Mouse (Mus musculus) retina, postnatal 7 days (tissue): ENCODE measurements around the gene Syce3.

ENCODE experiments used
- DNase-seq: peaks from one replicate; pipeline ENCODE4 v3.0.0-alpha.2; 2012; ENCODE audit warnings: low read depth, low spot score

Gene Syce3

GRCm38 (mm10) chr15:89424621-89425020 is 14.3 kb upstream of the Syce3 start:
- no peak for DNase-seq

- no peak for DNase-seq
Measured at GRCm38 (mm10) chr15:89421938-89422337, 11.6 kb upstream of the Syce3 start.

- DNase-seq, result no peak
Measured at GRCm38 (mm10) chr15:89415282-89415681, 5.0 kb upstream of the Syce3 start.

GRCm38 (mm10) chr15:89406691-89407090 is 3.6 kb downstream of the Syce3 start:
- no peak for DNase-seq

- DNase-seq, result no peak
Measured at GRCm38 (mm10) chr15:89404831-89405623, 5.3 kb downstream of the Syce3 start.

- no peak for DNase-seq
Measured at GRCm38 (mm10) chr15:89402471-89402870, 7.8 kb downstream of the Syce3 start.

GRCm38 (mm10) chr15:89399716-89400115 is 10.6 kb downstream of the Syce3 start:
- no peak for DNase-seq

- no peak for DNase-seq
Measured at GRCm38 (mm10) chr15:89398146-89398545, 12.2 kb downstream of the Syce3 start.

GRCm38 (mm10) chr15:89396883-89397282 is 13.4 kb downstream of the Syce3 start:
- DNase-seq, result no peak

GRCm38 (mm10) chr15:89390081-89390480 is 20.2 kb downstream of the Syce3 start:
- DNase-seq, result no peak

GRCm38 (mm10) chr15:89387127-89387526 is 23.2 kb downstream of the Syce3 start:
- DNase-seq, result no peak

- no peak for DNase-seq
Measured at GRCm38 (mm10) chr15:89384617-89385016, 25.7 kb downstream of the Syce3 start, which contains the start of gene Klhdc7b. Gene Klhdc7b (plus strand): TSS chr15:89384917.

GRCm38 (mm10) chr15:89379429-89379828 is 30.9 kb downstream of the Syce3 start:
- DNase-seq, result no peak

GRCm38 (mm10) chr15:89378831-89379401 is 31.4 kb downstream of the Syce3 start, which contains the start of gene Odf3b:
Gene Odf3b (minus strand): TSS chr15:89379282.
- no peak for DNase-seq

- no peak for DNase-seq
Measured at GRCm38 (mm10) chr15:89377938-89378828, 32.1 kb downstream of the Syce3 start.

- no peak for DNase-seq
Measured at GRCm38 (mm10) chr15:89377362-89377761, 32.9 kb downstream of the Syce3 start.

- no peak for DNase-seq
Measured at GRCm38 (mm10) chr15:89376957-89377356, 33.3 kb downstream of the Syce3 start, which contains the start of gene Tymp. Gene Tymp (minus strand): TSS chr15:89377039.

GRCm38 (mm10) chr15:89376040-89376439 is 34.3 kb downstream of the Syce3 start:
- DNase-seq, result no peak

GRCm38 (mm10) chr15:89374801-89375534 is 35.3 kb downstream of the Syce3 start:
- DNase-seq, result no peak

GRCm38 (mm10) chr15:89374340-89374739 is 36.0 kb downstream of the Syce3 start:
- no peak for DNase-seq

- DNase-seq, result peak; percentile 84
Measured at GRCm38 (mm10) chr15:89373762-89374248, 36.5 kb downstream of the Syce3 start, which contains the start of gene Sco2. Gene Sco2 (minus strand): TSS chr15:89373846.
